Mouse (Mus musculus): ENCODE results near the gene Nanog.
"Not testable (repeated sequence)": the region's sequence is repeated elsewhere in the genome, so short reads cannot be mapped to it uniquely, and the experiment has no call there.

Gene Nanog

DNA sequence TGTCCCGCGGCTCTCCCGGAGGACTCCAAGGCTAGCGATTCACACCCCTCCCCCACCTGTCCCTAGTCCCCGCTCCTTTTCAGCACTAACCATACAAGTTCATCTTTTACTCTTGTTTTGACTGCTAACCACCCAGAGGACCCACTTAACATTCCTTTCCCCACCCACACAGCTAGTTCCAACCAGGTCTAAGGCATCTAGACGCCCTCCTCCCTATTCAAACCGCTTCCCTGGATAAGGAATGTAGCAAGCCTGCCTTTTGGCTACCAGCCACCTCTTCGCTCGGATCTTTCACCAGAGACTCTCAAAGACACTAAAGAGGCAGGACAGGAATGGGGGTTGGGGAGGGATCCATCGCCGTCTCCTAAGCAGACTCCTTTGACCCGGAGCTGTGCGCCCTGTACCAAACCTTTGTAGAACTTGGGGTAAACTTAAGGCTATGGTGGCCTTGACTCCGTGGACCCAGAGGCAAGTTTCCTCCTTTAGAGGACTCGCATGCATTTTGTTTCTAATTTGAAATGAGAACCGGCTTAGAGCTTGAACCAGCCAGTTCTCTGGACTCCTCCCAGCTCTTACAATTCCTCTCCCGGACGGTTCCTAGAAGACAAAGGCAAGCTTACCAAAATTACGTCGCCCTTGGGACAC, 4.7 kb upstream of the Nanog start:
- no peak for DNase-seq (ENCODE audit: low spot score in 2 of 2)

- no peak for DNase-seq (ENCODE audit: low spot score in 2 of 2)
Measured at GRCm38 (mm10) chr6:122703251-122703650, 4.0 kb upstream of the Nanog start.

- DNase-seq (ENCODE audit: low spot score in 2 of 2) = no peak
Measured at GRCm38 (mm10) chr6:122703706-122704105, 3.6 kb upstream of the Nanog start.

DNA sequence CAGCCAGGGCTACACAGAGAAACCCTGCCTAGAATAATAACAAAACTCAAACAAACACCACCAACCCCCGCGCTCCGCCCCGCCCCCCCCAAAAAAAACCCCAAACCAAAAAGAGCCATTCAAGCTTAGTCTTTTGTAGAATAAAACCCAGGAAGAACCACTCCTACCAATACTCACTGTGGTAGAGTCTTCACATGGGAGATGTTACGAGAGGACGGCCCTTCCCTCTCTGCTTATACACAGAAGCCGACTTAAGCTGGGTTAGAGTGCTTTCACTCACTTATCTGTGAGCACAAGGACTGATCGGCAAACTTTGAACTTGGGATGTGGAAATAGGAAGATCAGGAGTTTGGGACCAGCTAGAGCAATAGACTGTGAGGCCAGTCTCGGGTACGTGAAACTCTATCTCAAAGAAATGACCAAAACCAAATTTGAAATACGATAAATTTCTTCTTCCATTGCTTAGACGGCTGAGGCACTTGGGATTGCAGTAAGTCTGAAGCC, 900 bp upstream of the Nanog start:
- no peak for DNase-seq (ENCODE audit: low spot score in 2 of 2)

DNA sequence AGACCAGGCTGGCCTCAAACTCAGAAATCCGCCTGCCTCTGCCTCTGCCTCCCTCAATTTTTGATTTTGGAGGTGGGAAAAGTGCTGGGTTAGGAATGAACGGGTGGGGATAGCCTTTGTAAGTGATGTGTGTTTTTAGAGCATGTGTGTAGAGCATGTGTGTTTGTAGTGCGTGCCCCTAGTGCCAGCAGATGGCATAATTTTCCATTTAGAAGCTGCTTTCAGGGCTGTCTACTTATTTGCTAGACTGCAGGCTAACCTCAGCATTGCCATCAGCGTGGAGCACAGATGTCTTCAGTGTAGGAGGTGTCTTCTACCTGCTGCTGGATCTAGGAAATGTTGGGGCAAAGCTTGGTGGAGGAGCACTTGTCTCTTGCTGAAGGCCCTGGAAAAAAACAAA, 1.5 kb downstream of the Nanog start:
- DNase-seq (ENCODE audit: low spot score in 2 of 2) = no peak

DNA sequence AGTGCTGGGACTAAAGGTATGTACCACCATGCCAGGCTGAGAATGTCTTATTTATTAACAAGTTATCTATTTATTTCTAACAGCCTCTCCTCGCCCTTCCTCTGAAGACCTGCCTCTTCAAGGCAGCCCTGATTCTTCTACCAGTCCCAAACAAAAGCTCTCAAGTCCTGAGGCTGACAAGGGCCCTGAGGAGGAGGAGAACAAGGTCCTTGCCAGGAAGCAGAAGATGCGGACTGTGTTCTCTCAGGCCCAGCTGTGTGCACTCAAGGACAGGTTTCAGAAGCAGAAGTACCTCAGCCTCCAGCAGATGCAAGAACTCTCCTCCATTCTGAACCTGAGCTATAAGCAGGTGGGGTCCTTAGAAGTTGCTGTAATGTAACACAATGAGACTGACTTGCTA, 4.2 kb downstream of the Nanog start:
- no peak for DNase-seq (ENCODE audit: low spot score in 2 of 2)

GRCm38 (mm10) chr6:122713116-122713515, 5.8 kb downstream of the Nanog start:
- not testable (repeated sequence) for DNase-seq (ENCODE audit: low spot score in 2 of 2)

DNA sequence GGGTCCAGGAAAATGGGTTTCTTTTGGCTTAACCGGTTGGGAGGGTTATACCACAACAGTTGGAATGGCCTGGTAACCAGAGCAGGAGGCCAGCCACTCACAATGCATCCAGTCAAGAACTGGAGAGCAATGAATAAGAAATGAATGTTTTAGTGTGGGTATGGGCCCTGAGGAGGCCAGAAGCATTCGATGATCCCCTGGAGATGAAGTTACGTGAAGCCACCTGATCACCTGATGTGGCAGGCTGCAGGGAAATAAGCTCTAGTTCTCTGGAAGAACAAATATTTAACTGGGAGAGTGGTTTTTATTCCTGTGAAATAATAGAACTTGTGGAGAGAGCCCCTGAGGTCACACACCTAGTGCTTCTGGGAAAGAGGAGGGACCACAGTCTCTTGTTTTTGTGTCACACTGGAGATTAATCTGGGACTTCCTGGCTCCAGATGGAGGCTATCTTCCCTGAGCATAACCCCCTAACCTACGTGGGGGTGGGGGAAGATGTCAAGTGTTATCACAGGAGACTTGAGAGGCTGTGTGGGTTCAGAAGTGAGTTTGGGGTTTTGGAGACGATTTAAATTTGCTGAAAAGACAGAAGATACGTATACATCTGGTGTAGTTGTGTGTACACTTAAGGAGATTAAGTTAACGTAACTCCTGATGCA, 7.5 kb downstream of the Nanog start:
- DNase-seq (ENCODE audit: low spot score in 2 of 2) = no peak

GRCm38 (mm10) chr6:122715886-122716285, 8.6 kb downstream of the Nanog start:
- no peak for DNase-seq (ENCODE audit: low spot score in 2 of 2)

- DNase-seq (ENCODE audit: low spot score in 2 of 2) = not testable (repeated sequence)
Measured at GRCm38 (mm10) chr6:122718224-122718623, 10.9 kb downstream of the Nanog start.

GRCm38 (mm10) chr6:122719942-122720341, 12.7 kb downstream of the Nanog start:
- peak; percentile 65 to 67 for DNase-seq (ENCODE audit: low spot score in 2 of 2)

- DNase-seq (ENCODE audit: low spot score in 2 of 2) = peak; percentile 58 to 71
Measured at GRCm38 (mm10) chr6:122739952-122740351, 32.7 kb downstream of the Nanog start.

GRCm38 (mm10) chr6:122741460-122742227, 34.4 kb downstream of the Nanog start:
- no peak for DNase-seq (ENCODE audit: low spot score in 2 of 2)

- peak; percentile 48 to 54 for DNase-seq (ENCODE audit: low spot score in 2 of 2)
Measured at GRCm38 (mm10) chr6:122742228-122742899, 35.1 kb downstream of the Nanog start.

- DNase-seq (ENCODE audit: low spot score in 2 of 2) = no peak
Measured at GRCm38 (mm10) chr6:122743353-122743752, 36.1 kb downstream of the Nanog start.

DNA sequence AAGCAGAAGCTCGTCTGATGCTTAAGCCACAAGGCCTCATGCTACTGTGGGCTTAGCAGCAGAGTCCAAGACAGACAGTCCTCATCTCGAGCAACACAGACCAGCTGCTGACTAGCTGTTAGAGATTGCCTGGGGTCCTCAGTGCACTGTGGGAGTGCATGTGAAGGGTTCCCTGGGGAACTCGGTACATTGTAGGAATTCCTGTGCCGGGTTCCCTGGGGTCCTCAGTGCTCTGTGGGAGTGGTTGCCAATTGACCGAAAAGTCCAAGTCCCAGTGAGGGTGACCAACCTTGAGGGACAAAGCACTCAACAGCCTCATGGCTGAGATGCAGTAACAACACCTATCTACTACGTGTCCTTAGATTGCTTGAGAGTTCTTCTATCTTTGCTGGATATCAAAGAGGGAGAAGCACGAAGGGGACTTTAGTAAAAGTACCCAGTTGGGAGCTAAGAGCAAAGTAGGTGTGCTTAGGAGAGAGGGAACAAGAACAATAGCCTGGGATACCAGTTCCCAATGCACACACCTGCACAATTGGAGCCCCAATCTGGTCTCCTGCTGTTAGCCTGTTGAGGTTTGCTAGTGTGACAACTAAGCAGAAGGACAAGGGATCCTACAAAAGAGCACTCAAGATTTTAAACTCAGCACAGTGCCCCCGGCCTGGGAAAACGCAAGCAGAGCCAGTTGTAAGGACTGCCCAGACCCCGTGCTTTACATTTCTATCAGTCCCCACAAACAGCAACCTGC, 37.4 kb downstream of the Nanog start:
- no peak for DNase-seq (ENCODE audit: low spot score in 2 of 2)

- DNase-seq (ENCODE audit: low spot score in 2 of 2) = no peak
Measured at GRCm38 (mm10) chr6:122750579-122750978, 43.3 kb downstream of the Nanog start.

DNA sequence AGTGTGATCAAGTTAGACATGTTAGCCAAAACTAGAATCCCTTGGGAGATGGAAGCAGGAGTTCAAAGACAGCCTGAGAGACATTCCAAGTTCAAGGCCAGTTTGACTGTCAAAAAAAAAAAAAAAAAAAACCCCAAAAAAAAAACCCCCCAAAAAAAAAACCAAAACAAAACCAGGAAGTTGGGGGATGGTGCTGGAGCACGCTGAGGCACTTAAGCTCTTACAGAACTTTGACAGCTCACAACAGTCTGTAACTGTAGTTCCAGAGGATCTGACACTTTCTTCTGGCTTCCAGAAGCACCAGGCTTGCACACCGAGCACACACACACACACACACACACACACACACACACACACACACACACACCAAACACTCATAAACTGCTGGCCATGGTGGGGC, 48.6 kb downstream of the Nanog start:
- DNase-seq (ENCODE audit: low spot score in 2 of 2) = no peak

DNA sequence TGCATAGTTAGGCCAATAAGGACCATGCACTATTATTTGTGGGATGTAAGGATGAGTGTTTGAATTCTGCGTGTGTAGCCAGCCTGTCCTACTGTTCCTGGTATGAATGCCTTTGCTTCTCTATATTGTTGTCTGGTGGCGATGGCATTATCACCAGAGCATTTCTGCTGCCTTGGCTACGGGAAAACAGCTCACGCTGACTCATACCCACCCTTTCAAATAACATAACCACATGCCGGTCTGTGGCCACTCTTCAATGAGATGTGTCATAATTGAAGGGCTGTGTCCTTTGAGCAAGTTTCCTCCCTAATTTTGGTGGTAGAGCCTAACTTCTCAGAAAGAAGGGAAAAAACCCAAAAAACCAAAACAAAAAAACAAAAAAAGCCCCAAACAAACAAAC, 51.4 kb downstream of the Nanog start:
- no peak for DNase-seq (ENCODE audit: low spot score in 2 of 2)

DNA sequence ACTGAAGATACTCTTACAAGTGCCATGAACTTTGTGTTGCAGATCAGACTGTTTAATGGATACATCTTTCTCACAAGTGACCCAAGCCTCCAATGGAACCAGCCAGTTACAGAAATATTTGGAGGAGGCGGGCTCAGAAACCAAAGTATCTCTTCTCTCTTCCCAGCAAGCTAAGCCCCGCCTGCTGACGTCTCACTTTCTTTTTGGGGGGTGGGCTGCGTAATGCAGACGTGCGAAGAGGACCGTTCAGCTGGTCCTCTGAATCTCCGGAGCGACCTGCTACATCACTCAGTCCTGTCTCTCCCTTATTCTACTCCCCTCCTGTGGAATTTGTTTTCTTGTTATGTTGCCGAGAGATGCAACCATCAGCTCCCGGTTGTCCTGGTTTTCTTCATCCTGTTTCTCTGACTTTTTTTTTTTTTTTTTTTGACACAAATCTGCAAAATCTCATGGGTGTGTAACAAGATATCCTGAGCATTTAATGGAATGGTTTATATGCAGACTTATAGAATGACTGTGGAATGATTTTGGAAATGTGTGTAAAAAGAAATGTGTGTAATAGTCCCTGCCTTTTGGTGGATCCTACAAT, 53.8 kb downstream of the Nanog start:
- peak in 1 of 2 experiments; percentile 74 for DNase-seq (ENCODE audit: low spot score in 2 of 2)

GRCm38 (mm10) chr6:122761901-122762300, 54.6 kb downstream of the Nanog start:
- no peak for DNase-seq (ENCODE audit: low spot score in 2 of 2)

All from frontal cortex, postnatal 25 days (tissue).